Mouse (Mus musculus) left cerebral cortex, adult 18-20 months (tissue): ENCODE measurements around the gene Slc2a4. TPM values are rescaled to one million over a fixed set of nuclear protein-coding genes. Genes with fewer than 3 reads are reported as not detected.
A peak's percentile ranks its signal among the peaks of the same experiment; 100 is the strongest.
"Not testable (repeated sequence)": the region's sequence is repeated elsewhere in the genome, so short reads cannot be mapped to it uniquely, and the experiment has no call there.

Source experiments
- DNase-seq, 2 experiments: peaks; one replicate each; pipeline ENCODE4 v3.0.0; 2021 to 2022; ENCODE audit warnings: low spot score in 2 of 2, mixed read lengths in 1 of 2
- total RNA-seq, 2 experiments: library from RNA; stranded (reverse); gene quantifications; 2 replicates each; pipeline ENCODE4 v1.2.3; 2021

The Slc2a4 gene
- total RNA-seq, 2 experiments from 2014 or later, result 4.9 to 6.4 TPM

- DNase-seq, result no peak
These were observed 26.9 kb upstream of the Slc2a4 start for GRCm38 (mm10) chr11:69974907-69975306.

DNA sequence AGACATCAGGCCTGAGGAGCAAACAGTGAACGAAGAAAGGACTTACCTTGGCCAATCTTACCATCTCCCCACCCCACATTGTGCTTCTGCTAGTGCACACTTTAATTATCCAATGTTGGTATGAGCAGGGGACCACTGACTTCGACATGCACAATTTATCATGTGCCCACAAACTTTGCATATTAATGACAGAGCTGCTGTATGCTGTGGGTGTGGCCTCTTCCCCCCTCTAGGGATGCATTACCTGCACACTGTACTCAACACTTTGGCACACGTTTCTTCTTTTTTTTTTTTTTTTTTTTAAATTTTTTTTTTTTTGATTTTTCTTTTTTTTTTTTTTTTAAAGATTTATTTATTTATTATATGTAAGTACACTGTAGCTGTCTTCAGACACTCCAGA, 22.8 kb upstream of the Slc2a4 start:
- DNase-seq, result no peak

GRCm38 (mm10) chr11:69970222-69970621, 22.2 kb upstream of the Slc2a4 start:
- DNase-seq, result no peak

DNA sequence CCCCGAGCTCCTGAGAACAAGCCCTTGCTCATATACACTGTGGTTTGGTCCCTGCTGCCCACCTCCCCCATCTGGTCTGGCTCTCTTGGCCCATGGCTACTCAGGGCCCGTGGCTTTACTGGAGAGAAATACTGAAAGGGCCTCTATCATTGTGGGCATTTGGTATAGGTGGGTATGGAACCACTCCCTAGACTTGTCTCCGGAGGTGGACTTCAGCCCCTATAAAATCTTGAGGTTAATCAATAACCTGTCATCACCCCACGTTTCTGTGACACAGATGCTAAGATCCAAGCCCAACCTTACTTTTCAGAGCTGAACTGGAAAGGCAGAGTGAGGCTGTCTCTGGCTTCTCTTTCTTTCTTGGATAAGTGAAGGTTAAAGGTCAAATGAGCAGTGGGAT, 20.8 kb upstream of the Slc2a4 start:
- no peak for DNase-seq

- DNase-seq, result no peak
These were observed 19.0 kb upstream of the Slc2a4 start for GRCm38 (mm10) chr11:69966860-69967517.

- DNase-seq, result no peak
These were observed 18.2 kb upstream of the Slc2a4 start for GRCm38 (mm10) chr11:69966006-69966859.

- no peak for DNase-seq
These were observed 17.4 kb upstream of the Slc2a4 start for GRCm38 (mm10) chr11:69965271-69966005.

- DNase-seq, result no peak
These were observed 16.8 kb upstream of the Slc2a4 start, which contains the start of gene Cldn7 for GRCm38 (mm10) chr11:69964650-69965270. Gene Cldn7 (plus strand): TSS chr11:69964779.

DNA sequence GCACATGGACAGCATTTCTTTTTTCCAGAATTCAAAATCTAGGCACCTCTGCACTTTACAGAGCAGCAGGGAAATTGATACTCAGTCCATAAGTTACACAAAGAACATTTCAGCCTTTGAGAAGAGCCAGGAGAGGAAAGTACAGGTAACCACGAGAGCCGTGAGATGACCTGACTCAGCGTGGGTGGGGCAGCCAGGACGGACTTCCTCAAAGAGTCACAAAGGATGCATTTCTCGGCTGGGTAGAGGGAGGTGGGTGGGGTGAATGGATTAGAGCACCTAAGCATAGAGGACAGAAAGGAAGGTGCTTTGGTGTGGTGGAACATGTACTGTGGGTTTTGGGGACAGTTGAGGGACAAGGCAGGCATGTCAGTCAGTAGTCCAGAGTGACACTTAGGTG, 13.9 kb upstream of the Slc2a4 start:
- DNase-seq, result no peak

GRCm38 (mm10) chr11:69960616-69961015, 12.6 kb upstream of the Slc2a4 start:
- no peak for DNase-seq

GRCm38 (mm10) chr11:69956218-69956617, 8.2 kb upstream of the Slc2a4 start:
- DNase-seq, result no peak

DNA sequence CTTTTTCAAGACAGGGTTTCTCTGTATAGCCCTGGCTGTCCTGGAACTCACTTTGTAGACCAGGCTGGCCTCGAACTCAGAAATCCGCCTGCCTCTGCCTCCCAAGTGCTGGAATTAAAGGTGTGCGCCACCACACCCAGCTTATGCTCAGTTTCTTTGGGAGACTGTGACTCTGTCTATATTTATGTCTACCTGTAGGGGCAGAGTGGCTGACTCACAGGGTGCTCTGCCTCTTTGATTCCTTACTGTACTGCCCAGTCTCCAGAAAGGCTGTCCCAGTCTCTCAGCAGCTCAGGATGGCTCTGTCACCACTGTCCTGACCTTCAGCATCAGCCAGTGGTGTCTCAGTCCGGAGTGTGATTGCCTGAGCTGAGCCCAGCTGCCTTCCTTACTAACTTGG, 7.6 kb upstream of the Slc2a4 start:
- not testable (repeated sequence) for DNase-seq

- no peak for DNase-seq
These were observed 5.4 kb upstream of the Slc2a4 start for GRCm38 (mm10) chr11:69953267-69953915.

DNA sequence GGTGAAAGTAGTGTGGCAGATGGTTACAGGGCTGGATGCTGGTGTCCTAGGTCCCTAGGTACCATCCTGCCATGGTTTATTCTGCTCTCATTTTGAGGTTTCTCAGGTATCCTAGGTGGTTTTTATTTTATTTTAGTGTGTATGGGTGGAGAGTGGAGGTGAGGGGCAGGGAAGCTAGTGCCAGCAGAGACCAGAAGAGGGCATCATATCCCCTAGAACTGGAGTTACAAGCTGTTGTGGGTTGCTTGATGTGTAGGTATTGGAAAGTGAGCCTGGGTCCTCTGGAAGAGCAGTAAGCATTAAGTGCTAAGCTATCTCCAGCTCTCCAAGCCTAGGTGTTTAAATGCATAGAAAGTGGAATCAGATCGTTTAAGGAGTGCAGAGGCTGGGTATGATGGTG, 4.3 kb upstream of the Slc2a4 start:
- DNase-seq, result no peak

DNA sequence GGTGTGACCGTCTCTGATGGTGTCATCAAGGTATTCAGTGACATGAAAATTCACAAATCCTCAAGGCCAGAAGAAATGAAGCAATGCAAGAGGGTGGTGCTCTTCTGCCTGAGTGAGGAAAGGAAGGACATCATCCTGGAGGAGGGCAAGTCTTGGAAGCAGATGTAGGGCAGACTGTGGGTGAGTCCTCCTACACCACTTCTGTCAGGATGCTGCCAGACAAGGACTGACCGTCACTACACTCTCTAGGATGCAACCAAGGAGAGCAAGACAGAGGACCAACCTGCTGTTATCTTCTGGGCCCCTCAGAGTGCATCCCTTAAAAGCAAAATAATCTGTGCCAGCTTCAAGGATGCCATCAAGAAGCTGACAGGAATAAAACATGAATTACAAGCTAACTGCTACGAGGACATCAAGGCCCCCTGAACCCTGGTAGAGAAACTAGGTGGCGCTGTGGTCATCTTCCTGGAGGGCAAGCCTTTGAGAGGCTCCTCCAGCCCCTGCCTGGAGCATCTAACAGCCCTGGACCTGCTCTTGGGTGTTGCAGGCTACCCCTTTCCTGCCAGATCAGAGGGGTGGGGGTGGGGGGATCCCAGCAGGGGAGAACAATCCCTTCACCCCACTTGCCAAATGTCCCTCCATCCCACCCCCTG, 2.9 kb upstream of the Slc2a4 start:
- DNase-seq, result no peak

DNA sequence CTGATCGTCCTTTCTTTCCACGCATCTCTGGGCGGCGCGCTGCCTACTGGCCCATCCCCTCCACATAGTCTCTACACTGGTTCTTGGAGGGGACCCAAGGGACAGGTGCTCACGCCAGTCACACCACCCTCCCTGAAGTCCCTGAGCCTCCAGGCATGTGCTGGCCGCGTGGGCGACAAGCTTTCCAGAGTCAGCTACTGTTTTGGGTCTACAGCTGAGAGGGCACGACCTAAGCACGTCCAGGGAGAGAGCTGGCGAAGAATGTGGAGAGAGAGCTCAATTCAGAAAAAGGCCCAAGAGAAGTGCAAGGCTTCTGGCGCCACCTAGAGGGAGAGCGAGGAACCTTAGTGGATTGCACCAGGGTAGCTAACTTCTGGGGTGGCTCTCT, 769 bp upstream of the Slc2a4 start:
- peak; percentile 62 to 72 for DNase-seq

- no peak for DNase-seq
These were observed 487 bp downstream of the Slc2a4 start for GRCm38 (mm10) chr11:69947337-69948065.

DNA sequence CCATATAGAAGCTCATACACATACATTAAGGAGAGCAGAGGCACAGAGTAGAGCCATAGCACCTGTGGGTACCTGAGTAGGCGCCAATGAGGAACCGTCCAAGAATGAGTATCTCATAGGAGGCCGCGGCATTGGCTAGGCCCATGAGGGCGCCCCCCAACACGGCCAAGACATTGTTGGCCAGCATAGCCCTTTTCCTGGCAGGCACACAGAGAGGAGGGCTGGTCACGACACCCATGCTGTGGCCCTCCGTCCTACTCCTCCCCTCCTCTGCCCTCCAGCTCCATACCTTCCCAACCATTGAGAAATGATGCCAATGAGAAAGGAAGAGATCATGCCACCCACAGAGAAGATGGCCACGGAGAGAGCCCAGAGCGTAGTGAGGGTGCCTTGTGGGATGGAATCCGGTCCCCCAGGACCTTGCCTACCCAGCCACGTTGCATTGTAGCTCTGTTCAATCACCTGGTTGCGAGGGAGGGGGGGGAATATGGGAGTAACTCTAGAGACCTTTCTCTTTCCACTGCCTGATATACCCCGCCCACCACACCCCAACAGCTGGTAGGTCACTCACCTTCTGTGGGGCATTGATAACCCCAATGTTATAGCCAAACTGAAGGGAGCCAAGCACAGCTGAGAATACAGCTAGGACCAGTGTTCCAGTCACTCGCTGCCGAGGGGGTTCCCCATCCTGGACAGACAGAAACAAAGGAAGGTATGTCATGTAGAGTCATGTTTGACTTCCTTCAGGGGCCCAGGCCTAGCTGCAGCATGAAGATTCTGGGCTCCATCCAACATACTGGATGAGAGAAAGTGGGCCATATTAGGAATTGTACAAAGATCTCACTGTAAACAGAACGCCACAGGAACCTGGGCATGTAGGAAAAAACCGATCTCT, 1.7 kb downstream of the Slc2a4 start:
- no peak for DNase-seq

- DNase-seq, result no peak
These were observed 2.8 kb downstream of the Slc2a4 start for GRCm38 (mm10) chr11:69945216-69945615.
